Mouse (Mus musculus): ENCODE data around the gene Zfp541.

Gene Zfp541

GRCm38 (mm10) chr7:16044531-16044930 lies 17.1 kb upstream of the Zfp541 start:
- DNase-seq: peak; percentile 73

DNA sequence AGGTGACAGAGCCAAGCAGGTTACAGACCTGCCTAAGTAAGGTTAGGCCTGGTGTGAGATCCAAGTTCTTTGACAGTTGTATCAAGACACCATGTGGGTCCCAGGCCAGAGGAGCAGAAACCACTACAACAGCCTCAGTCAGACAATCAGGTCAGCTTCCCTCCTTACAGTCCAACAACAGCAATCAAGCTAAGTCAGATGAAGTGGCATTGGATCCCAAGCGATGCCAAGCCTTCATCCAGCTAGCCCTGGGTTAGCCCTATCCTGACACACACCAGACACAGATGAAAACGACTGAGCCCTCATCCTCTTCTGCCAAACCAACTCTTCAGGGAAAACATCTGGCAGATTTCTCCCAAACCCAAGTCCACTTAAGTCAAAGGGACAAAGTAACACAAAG lies 16.1 kb upstream of the Zfp541 start:
- no peak for DNase-seq

GRCm38 (mm10) chr7:16046101-16046480 lies 15.5 kb upstream of the Zfp541 start:
- DNase-seq: peak; percentile 83

DNA sequence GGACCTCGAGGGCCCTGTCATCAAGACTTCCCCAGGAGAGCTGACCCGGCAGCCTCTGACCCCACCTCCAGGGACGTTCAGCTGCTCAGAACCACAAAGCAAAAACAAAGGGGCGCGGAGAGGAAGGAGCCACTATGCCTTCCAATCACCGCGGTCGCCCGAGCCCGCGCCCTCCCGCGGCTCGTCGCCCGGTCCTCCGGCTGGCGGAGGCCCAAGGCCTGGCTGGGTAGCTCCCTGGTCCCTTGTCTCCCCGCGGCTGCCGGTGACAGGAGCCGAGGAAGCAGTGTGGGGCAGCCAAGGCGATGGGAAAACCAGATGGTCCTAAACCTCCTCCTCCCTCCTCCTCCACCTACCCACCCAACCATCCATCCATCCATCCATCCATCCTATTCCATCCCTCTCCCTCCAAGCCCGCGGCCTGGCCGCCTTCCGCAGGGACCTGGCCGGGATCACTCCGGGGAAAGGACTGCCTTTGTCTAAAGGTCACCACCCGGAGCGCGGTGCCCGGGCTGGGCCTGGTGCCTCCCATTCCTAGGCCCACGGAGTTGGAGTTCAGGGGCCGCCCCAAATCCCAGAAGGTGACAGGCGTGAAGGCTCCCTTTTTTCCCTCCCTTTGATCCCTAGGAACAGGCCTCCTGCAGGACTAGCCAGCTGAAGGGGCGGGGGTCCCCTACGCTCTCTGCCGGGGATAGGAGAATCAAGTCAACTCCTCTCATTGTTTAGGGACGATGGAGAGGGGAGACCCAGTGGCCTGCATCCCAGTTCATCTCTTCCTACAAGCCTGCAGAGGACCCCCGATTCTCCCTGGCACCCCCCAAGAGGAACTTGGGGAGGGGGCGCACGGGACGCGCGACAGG lies 14.9 kb upstream of the Zfp541 start:
- peak; percentile 70 for DNase-seq

DNA sequence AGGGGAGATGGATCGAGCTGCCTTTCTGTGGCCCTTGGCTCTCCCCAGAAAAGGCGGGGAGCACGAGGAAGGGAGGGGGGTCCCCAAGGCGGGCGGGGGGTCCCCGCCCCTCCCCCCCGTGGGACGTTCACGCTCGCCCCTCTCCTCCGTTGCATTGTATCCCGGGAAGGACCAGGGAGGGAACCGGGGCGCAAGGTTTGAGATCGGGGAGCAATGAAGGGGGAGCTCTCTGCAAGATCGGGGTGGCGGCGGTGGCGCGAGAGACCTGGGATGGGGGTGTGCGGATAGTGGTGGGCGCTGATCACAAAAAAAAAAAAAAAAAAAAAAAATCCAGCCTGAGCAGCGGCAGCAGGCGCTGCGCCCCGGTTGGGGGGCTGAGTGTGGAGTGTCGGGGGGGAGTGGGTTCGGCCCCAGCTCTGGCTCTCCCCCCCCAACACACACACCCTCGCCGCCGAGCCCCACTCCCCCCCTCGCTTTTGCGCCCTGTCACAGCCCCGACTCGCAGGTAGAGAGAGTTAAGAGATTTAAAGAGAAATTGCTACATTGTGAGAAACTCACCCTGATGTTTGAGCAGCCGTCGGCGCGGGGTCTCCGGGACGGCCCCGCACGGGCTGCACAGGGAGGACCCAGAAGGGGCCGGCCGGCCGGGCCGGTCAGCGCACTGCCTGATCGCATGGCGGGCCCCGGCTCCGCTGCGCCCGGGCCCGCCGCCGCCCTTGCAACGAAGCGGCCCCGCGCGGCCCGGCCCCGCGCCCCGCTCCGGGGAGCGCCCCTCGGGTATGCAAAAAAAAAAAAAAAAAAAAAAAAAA lies 14.1 kb upstream of the Zfp541 start, which contains the start of gene Bicra:
Bicra (minus strand) TSS at position 584 of the 809 bp plus-strand sequence.
- DNase-seq: peak; percentile 92

GRCm38 (mm10) chr7:16048164-16048564 lies 13.4 kb upstream of the Zfp541 start:
- peak; percentile 97 for DNase-seq

DNA sequence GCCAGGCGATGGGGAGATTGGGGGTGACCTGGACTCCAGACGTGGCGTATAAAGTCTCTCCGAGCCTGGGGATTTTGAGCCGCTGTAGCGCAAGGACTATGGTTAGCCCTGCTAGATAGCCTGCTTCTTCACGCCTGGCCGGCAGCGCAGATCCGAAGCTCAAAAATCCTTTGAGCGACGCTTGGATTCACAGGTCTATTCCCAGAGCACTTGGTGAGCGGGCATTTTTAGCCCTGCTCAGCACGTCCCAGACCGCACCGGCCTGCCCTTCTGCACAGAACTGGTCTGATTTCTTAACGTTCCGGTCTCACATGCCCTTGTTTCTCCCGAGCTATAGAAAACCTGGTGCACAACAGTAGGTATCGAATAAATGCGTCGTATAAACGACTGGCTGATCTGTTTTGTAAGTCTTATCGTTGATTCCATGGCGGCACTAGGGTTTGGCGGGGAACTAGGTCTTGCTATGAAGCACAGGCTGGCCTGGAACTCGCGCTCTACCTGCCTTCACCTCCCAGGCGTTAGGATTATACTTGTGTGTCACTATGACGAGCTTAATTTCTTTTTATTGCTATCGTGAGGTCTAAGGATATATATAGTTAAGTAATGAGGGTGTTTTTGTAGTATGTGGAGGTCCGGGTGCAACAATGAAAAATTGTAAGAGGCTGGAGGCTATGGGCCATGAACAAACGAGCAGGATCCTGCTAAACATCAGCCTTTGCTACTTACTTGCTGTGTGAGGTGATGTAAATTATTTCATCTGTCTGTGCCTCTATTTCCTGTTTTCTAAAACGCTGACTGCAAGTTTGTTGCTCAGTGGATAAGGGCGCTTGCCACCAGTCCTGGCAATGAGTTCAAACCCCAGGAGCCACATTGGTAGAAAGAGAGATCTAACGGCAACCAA lies 12.7 kb upstream of the Zfp541 start:
- DNase-seq: peak; percentile 50

DNA sequence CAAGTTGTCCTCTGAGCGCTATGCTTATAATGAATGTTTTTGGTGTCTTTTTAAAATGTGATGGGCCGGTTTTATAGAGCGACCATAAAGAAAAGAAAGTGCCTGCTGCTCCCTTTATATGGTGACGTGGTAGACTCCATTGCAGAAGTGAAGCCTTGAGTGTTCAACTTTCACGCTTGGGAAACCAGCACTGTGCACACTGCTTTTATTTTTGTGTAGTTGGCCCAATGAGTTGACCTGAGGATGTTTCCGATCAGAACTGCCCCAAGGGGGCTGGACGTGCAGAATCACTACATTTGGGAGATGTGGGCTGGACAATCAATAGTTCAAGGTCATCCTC lies 12.1 kb upstream of the Zfp541 start:
- DNase-seq: no peak

- no peak for DNase-seq
Observed at GRCm38 (mm10) chr7:16050600-16050999, 11.0 kb upstream of the Zfp541 start.

DNA sequence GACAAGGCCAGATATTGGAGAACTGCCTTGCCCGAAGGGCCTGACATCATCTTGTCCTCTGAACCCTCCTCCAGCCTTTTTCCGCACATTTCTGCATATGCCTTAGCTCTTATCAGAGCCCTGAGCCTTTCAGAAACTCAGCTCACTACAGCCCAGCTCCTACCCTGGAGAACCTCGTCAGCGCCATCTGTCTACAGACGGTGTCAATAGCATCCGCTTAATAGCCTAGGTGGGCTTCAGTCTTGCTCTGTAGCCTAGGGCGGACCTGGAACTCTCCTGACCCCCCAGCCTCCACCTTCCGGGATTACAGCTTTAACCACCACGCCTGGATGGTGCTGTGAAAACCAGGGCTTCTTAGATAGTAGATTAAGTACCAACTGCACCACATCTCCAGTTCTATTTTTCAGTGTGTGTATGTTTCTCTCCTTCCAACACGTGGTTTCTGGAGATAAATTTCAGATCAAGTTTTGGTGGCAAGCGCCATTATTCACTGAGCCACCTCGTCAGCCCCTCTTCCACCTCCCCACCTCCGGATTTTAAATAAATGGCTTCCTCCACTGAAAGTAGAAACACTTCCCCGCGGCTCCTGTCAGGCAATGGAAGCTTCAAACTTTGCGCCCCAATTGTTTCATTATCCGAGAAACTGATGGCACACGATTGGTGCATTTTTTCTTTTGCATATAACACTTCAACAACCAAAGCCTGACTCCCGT lies 9.6 kb upstream of the Zfp541 start:
- peak; percentile 85 for DNase-seq

DNA sequence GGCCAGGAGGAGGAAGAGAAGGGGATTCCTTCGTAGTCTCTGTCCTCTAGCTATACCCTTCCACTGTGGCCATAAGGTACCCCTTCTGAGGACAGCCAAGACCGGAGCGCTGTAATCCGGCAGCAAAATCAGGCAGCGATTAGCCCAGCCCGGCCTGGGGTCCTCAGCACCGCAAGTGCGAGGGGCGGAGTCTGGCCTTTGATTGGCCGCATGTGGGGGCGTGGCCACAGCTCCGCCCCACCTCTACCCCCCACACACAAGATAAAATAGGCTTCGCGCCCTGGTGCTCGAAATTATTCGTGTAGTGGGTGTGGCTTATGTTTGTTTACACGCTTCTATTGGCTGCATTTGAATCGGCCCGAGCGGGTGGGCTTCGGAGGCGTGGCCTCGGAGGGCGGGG lies 8.9 kb upstream of the Zfp541 start:
- DNase-seq: peak; percentile 99

GRCm38 (mm10) chr7:16053105-16053504 lies 8.5 kb upstream of the Zfp541 start:
- DNase-seq: no peak

GRCm38 (mm10) chr7:16054966-16055365 lies 6.6 kb upstream of the Zfp541 start:
- no peak for DNase-seq

DNA sequence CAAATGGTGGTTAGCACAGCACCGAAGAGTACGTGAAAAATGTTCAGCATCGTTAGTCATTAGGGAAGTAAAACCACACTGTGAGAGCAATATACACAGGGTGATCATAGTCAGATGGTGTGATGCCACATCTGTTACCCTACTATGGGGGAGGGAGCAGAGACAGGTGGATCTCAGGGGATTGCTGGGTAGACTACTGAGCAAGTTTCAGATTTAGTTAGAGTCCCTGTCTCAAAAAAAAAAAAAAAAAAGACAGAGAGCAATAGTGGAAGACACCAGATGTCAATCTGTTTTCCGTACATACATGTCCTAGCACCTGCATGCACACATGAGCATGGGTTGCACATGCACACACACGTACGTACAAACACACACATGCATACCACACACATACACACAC lies 5.9 kb upstream of the Zfp541 start:
- no peak for DNase-seq

DNA sequence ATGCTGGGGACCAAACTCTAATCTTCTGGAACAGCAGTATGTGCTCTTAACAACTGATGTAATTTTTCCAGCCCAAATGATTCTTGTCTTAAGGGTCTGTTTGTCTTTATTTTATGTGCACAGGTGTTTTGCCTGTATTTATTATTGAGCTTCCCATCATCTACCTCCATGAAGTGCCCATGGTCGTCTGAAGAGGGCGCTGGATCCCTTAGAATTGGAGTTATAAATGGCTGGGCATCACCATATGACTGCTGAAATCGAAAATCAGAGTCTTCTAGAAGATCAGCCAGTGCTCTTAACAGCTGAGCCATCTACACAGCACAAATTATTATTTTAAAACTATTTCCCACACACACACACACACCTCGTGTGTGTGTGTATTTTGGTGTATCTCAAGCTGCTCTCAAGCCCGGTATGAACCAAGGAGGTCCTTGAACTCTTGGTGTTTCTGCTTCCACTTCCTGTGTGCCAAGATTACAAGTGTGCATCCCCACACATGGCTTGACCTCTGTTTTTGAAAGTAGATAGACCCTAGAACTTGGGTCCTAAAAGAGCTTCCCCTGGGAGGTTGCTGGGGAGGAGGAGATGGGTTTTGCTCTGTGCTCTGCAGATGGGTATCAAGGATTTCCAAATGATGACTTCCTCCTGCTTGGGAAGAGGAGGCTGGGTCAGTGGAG lies 5.0 kb upstream of the Zfp541 start:
- DNase-seq: peak; percentile 48

DNA sequence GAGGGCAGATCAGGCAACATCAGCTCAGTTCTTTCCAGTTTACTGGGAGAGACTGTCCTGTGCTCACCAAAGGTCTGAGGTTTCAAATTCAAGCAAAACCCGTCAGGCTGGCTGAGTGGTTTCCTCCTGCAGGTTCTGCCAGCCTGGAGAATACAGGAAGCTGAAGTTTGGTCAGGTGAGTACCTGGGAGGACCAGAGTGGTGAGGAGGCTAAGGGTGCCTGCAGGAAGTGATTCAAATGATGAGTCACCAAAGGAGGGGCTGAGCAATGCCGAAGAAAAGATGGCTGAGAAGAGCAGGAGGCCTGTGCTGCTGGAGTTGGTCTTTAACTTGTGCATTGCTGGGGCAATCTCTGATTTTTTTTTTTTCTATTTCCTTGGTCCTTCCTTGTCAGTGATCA lies 4.5 kb upstream of the Zfp541 start:
- DNase-seq: no peak

DNA sequence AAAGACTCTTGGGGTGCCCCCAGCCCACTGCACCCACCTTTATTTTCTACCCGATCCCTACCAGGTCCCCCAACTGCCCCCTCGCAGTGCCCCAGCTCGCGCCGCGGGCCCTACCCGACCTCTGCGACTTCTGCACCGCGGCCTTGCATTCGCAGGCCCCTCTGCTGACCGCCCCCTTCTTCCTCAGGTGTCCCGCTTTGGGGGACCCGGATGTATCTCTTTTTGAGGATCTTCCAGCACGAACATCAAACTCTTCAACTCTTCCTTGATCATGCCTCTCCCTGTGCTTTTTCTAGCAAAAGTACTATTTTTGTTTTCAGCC lies 446 bp downstream of the Zfp541 start:
- no peak for DNase-seq

GRCm38 (mm10) chr7:16063490-16063889 lies 1.9 kb downstream of the Zfp541 start:
- DNase-seq: no peak

DNA sequence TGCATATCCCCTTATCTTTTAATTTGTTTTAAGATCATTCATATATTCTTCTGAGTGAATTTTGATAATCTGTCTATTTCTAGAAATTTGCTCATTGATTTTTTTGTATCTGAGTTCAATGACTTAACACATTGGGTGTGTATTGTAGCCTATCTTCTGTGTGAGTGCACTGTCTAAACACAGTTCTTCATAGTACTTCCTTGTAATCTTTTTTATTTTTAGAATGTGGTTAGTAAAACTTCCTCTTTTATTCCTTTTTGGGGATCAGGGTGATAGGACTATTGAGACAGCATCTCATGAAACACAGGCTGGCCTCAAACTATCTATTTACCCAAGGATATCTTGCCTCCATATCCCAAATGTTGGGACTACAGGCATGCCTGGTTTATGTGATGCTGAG lies 9.2 kb downstream of the Zfp541 start:
- no peak for DNase-seq

- no peak for DNase-seq
Observed at GRCm38 (mm10) chr7:16071906-16072305, 10.3 kb downstream of the Zfp541 start.

GRCm38 (mm10) chr7:16079947-16080346 lies 18.3 kb downstream of the Zfp541 start:
- DNase-seq: no peak

GRCm38 (mm10) chr7:16080581-16080980 lies 19.0 kb downstream of the Zfp541 start:
- DNase-seq: no peak

Measured in embryo, embryonic 11 days (tissue).